Mouse (Mus musculus): Measurements from ENCODE around the gene Bicdl1. TPM values are rescaled to one million over a fixed set of nuclear protein-coding genes. Genes with fewer than 3 reads are reported as not detected.
"Not testable (repeated sequence)": the region's sequence is repeated elsewhere in the genome, so short reads cannot be mapped to it uniquely, and the experiment has no call there.

Gene Bicdl1
- total and polyA plus RNA-seq, 3 experiments, result 2.6 to 5.5 (median 2.8) TPM

- Histone ChIP-seq H3K9me3 (replicated peaks) (no peaks in the 10 kb centered on the region), H3K27me3 (ENCODE audit: insufficient read depth, low read length) (no peaks in the 10 kb centered on the region), H3K4me1 (ENCODE audit: insufficient read depth, low read depth, low read length) (no peaks in the 10 kb centered on the region), H3K36me3 (replicated peaks) (no peaks in the 10 kb centered on the region), H3K4me3 (ENCODE audit: low read depth, low read length) (no peak overlapping the region)
- no peak for TF ChIP-seq GATA2 (IDR thresholded peaks at IDR 0.05; ENCODE audit: borderline replicate concordance, low read depth, low read length)
- TF ChIP-seq GATA1 (IDR thresholded peaks at IDR 0.05; ENCODE audit: borderline replicate concordance, low read length), result no peak
- no peak for TF ChIP-seq TAL1 (conservative IDR thresholded peaks at IDR 0.05; ENCODE audit: low read depth, low read length)
- TF ChIP-seq POLR2AphosphoS5 (IDR thresholded peaks at IDR 0.05; ENCODE audit: insufficient replicate concordance, low read depth, low read length), result no peak
- TF ChIP-seq CTCF (IDR thresholded peaks at IDR 0.05; ENCODE audit: low read depth, low read length), result no peak
- ATAC-seq (ENCODE audit: extremely low read depth, insufficient number of reproducible peaks, low FRiP score, poor library complexity, severe bottlenecking) (no peak), DNase-seq (ENCODE audit: low spot score) (no peak)
These were observed 21.5 kb upstream of the Bicdl1 start for GRCm38 (mm10) chr5:115752883-115753282.

DNA sequence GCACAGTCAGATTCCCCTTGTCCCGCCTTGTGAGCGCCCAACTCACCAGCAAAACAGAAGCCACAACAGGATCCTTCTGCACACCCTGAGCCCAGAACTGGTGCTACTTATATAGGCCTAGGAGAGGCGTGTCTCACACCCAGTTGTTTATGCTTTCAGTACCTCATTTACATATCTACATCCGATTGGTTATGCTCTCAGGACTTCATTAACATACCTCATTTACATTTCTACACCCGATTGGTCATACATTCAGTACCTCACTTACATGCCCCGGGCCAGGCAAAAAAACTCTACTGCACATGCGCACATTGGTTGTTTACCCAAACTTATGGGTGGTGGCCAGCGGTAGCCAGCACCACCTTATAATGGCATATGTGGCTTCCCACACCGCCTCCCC, 20.5 kb upstream of the Bicdl1 start:
- H3K4me3 ChIP-seq (ENCODE audit: low read depth, low read length); H3K9me3 ChIP-seq (replicated peaks); H3K36me3 ChIP-seq (replicated peaks); DNase-seq (ENCODE audit: low spot score); ATAC-seq (ENCODE audit: extremely low read depth, insufficient number of reproducible peaks, low FRiP score, poor library complexity, severe bottlenecking); H3K4me1 ChIP-seq (ENCODE audit: insufficient read depth, low read depth, low read length); H3K27me3 ChIP-seq (ENCODE audit: insufficient read depth, low read length): not testable (repeated sequence)

DNA sequence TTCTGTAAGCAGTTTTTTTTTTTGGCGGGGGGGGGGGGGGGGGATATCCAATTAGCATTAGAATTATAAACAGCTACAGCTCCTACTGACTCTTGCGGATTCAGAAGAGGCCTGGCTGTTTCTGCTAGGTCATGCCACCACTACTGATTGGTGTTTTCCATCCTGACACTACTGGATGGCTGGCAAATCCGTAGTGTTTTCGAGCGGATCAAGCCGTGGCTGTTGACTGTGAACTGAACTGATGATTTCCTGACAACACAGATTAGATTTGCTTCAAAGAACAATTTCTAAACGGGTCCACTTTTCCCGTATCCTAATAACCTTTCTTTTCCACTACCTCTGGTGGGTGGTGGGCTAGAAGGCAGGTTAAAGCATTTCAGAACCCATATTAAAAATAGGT, 16.9 kb upstream of the Bicdl1 start:
- DNase-seq (ENCODE audit: low spot score), result no peak
- Histone ChIP-seq H3K9me3 (replicated peaks) (no peaks in the 10 kb centered on the region), H3K36me3 (replicated peaks) (no peaks in the 10 kb centered on the region), H3K27me3 (ENCODE audit: insufficient read depth, low read length) (peaks cover 3% of the 10 kb centered on the region; the same call in 1 of the 2 replicates), H3K4me1 (ENCODE audit: insufficient read depth, low read depth, low read length) (no peaks in the 10 kb centered on the region), H3K4me3 (ENCODE audit: low read depth, low read length) (no peak overlapping the region)
- ATAC-seq (ENCODE audit: extremely low read depth, insufficient number of reproducible peaks, low FRiP score, poor library complexity, severe bottlenecking), result no peak
- TF ChIP-seq CTCF (IDR thresholded peaks at IDR 0.05; ENCODE audit: low read depth, low read length) (no peak), GATA1 (IDR thresholded peaks at IDR 0.05; ENCODE audit: borderline replicate concordance, low read length) (no peak)

GRCm38 (mm10) chr5:115745319-115745718, 13.9 kb upstream of the Bicdl1 start:
- no peaks in the 10 kb centered on the region for H3K36me3 ChIP-seq (replicated peaks)
- TF ChIP-seq TAL1 (conservative IDR thresholded peaks at IDR 0.05; ENCODE audit: low read depth, low read length), result no peak
- no peak for TF ChIP-seq GATA1 (IDR thresholded peaks at IDR 0.05; ENCODE audit: borderline replicate concordance, low read length)
- peaks cover 3% of the 10 kb centered on the region; the same call in 1 of the 2 replicates for H3K27me3 ChIP-seq (ENCODE audit: insufficient read depth, low read length)
- DNase-seq (ENCODE audit: low spot score) (no peak), ATAC-seq (ENCODE audit: extremely low read depth, insufficient number of reproducible peaks, low FRiP score, poor library complexity, severe bottlenecking) (no peak)
- H3K4me1 ChIP-seq (ENCODE audit: insufficient read depth, low read depth, low read length), result no peaks in the 10 kb centered on the region
- H3K9me3 ChIP-seq (replicated peaks), result no peaks in the 10 kb centered on the region
- no peak overlapping the region for H3K4me3 ChIP-seq (ENCODE audit: low read depth, low read length)

DNA sequence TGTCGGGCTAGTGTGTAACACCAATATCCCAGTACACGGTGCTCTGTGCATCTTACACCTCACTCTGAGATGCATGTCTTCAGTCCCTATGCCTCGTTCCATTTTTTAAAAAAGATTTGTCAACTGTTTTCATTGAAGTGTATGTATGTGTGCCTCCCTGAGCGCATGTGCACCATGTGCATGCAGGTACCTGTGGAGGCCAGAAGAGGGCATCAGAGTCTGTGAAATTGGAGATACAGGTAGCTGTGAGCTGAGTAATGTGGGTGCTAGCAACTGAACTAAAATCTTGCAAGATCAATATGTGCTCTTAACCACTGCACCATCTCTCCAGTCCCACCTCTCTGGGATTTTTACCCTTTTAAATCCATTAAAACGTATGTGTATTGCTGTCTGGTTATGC, 6.6 kb upstream of the Bicdl1 start:
- no peaks in the 10 kb centered on the region for H3K4me1 ChIP-seq (ENCODE audit: insufficient read depth, low read depth, low read length)
- no peak for ATAC-seq (ENCODE audit: extremely low read depth, insufficient number of reproducible peaks, low FRiP score, poor library complexity, severe bottlenecking)
- H3K27me3 ChIP-seq (ENCODE audit: insufficient read depth, low read length), result no peaks in the 10 kb centered on the region
- H3K36me3 ChIP-seq (replicated peaks), result no peaks in the 10 kb centered on the region
- H3K4me3 ChIP-seq (ENCODE audit: low read depth, low read length), result no peak overlapping the region
- H3K9me3 ChIP-seq (replicated peaks), result peaks cover 7% of the 10 kb centered on the region; the same call in 1 of the 2 replicates
- TF ChIP-seq GATA1 (IDR thresholded peaks at IDR 0.05; ENCODE audit: borderline replicate concordance, low read length) (no peak), POLR2AphosphoS5 (IDR thresholded peaks at IDR 0.05; ENCODE audit: insufficient replicate concordance, low read depth, low read length) (no peak), CTCF (IDR thresholded peaks at IDR 0.05; ENCODE audit: low read depth, low read length) (no peak)
- DNase-seq (ENCODE audit: low spot score), result no peak

DNA sequence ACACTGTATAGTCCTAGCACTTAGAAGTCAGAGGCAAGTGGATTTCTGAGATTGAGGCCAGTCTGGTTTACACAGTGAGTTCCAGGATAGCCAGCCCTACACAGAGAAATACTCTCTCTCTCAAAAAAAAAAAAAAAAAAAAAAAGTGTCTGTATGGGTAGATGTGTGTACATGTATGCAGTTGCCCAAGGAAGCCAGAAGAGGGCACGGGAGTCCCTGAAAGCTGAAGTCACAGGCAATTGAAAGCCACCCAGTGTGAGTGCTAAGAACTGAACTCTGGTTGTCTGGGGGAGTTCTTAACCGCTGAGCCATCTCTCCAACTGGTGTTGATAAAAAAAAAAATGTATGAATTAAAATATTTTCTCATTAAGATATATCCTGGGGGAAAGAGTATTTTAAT, 3.1 kb upstream of the Bicdl1 start:
- H3K4me3 ChIP-seq (ENCODE audit: low read depth, low read length), result no peak overlapping the region
- TF ChIP-seq GATA2 (IDR thresholded peaks at IDR 0.05; ENCODE audit: borderline replicate concordance, low read depth, low read length) (no peak), POLR2AphosphoS5 (IDR thresholded peaks at IDR 0.05; ENCODE audit: insufficient replicate concordance, low read depth, low read length) (no peak)
- DNase-seq (ENCODE audit: low spot score), result no peak

DNA sequence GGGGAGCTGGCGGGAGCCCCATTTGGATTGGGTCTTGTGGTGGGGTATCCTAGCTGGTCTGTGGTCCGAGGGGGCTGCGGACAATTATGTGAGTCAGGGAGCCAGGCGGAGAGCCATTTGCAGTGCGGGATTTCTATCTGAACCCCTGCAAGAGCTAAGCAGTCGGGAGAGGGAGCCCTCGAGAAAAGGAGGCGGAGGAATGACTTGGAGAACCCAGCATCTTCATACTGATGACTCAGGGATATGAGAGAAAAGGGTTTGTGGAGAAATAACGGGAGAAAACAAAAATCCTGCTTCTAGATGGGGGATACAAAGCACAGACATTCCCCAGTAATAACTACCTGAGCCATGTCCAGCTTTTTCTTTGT, 1.4 kb upstream of the Bicdl1 start:
- TF ChIP-seq TAL1 (conservative IDR thresholded peaks at IDR 0.05; ENCODE audit: low read depth, low read length) (no peak), CTCF (IDR thresholded peaks at IDR 0.05; ENCODE audit: low read depth, low read length) (no peak), POLR2AphosphoS5 (IDR thresholded peaks at IDR 0.05; ENCODE audit: insufficient replicate concordance, low read depth, low read length) (no peak), GATA2 (IDR thresholded peaks at IDR 0.05; ENCODE audit: borderline replicate concordance, low read depth, low read length) (no peak), GATA1 (IDR thresholded peaks at IDR 0.05; ENCODE audit: borderline replicate concordance, low read length) (no peak)
- H3K4me3 ChIP-seq (ENCODE audit: low read depth, low read length), result no peak overlapping the region
- H3K36me3 ChIP-seq (replicated peaks), result no peaks in the 10 kb centered on the region
- DNase-seq (ENCODE audit: low spot score) (no peak), ATAC-seq (ENCODE audit: extremely low read depth, insufficient number of reproducible peaks, low FRiP score, poor library complexity, severe bottlenecking) (no peak)
- H3K27me3 ChIP-seq (ENCODE audit: insufficient read depth, low read length), result peaks cover 5% of the 10 kb centered on the region; the same call in 1 of the 2 replicates
- no peaks in the 10 kb centered on the region for H3K4me1 ChIP-seq (ENCODE audit: insufficient read depth, low read depth, low read length)
- peaks cover 25% of the 10 kb centered on the region for H3K9me3 ChIP-seq (replicated peaks)

More for the DNA sequence above, 3.1 kb upstream of the Bicdl1 start:
- Histone ChIP-seq H3K4me1 (ENCODE audit: insufficient read depth, low read depth, low read length) (no peaks in the 10 kb centered on the region), H3K36me3 (replicated peaks) (no peaks in the 10 kb centered on the region), H3K27me3 (ENCODE audit: insufficient read depth, low read length) (peaks cover 5% of the 10 kb centered on the region; the same call in 1 of the 2 replicates), H3K9me3 (replicated peaks) (peaks cover 29% of the 10 kb centered on the region)
- no peak for ATAC-seq (ENCODE audit: extremely low read depth, insufficient number of reproducible peaks, low FRiP score, poor library complexity, severe bottlenecking)
